Mouse (Mus musculus) adrenal gland (tissue): ENCODE results near the gene Per1.

ENCODE experiments used
- intact Hi-C: fragments of 180-260 bp; cut with DNase I; formaldehyde crosslinking; loops from one replicate; pipeline ENCODE4 v1.15.1; 2025

The Per1 gene

GRCm38 (mm10) chr11:69063413-69064201 lies 31.4 kb upstream of the Per1 start:
- intact Hi-C loops, result loop anchor here (1.0 kb wide), 2 partner anchors 22 to 55 kb away; no protein-coding TSS in a partner anchor

GRCm38 (mm10) chr11:69064259-69065133 lies 30.5 kb upstream of the Per1 start:
- intact Hi-C loops, result no loop called here

- intact Hi-C loops, result no loop called here
Observed at GRCm38 (mm10) chr11:69065394-69065925, 29.6 kb upstream of the Per1 start.

GRCm38 (mm10) chr11:69066163-69066861 lies 28.7 kb upstream of the Per1 start:
- intact Hi-C loops, result no loop called here

GRCm38 (mm10) chr11:69066956-69067355 lies 28.1 kb upstream of the Per1 start:
- intact Hi-C loops, result no loop called here

GRCm38 (mm10) chr11:69067601-69068000 lies 27.4 kb upstream of the Per1 start:
- intact Hi-C loops, result no loop called here

- intact Hi-C loops, result no loop called here
Observed at GRCm38 (mm10) chr11:69070093-69070492, 24.9 kb upstream of the Per1 start.

- intact Hi-C loops, result no loop called here
Observed at GRCm38 (mm10) chr11:69070590-69071222, 24.3 kb upstream of the Per1 start, which contains the start of gene Tmem107. TSS of gene Tmem107 (plus strand) at chr11:69070806.

GRCm38 (mm10) chr11:69071262-69071661 lies 23.8 kb upstream of the Per1 start:
- intact Hi-C loops, result no loop called here

GRCm38 (mm10) chr11:69072234-69072633 lies 22.8 kb upstream of the Per1 start:
- intact Hi-C loops, result no loop called here

GRCm38 (mm10) chr11:69072666-69073064 lies 22.4 kb upstream of the Per1 start:
- intact Hi-C loops, result no loop called here

- intact Hi-C loops, result no loop called here
Observed at GRCm38 (mm10) chr11:69073065-69073888, 21.7 kb upstream of the Per1 start.

GRCm38 (mm10) chr11:69073951-69074775 lies 20.9 kb upstream of the Per1 start:
- intact Hi-C loops, result no loop called here

GRCm38 (mm10) chr11:69074776-69075069 lies 20.3 kb upstream of the Per1 start:
- intact Hi-C loops, result no loop called here

GRCm38 (mm10) chr11:69075764-69076479 lies 19.1 kb upstream of the Per1 start:
- intact Hi-C loops, result no loop called here

GRCm38 (mm10) chr11:69076572-69076971 lies 18.4 kb upstream of the Per1 start:
- intact Hi-C loops, result no loop called here

GRCm38 (mm10) chr11:69077316-69077715 lies 17.7 kb upstream of the Per1 start:
- intact Hi-C loops, result no loop called here

GRCm38 (mm10) chr11:69078041-69078440 lies 17.0 kb upstream of the Per1 start:
- intact Hi-C loops, result no loop called here
